Mouse (Mus musculus): ENCODE data around the gene Itih5.

Itih5 gene

GRCm38 (mm10) chr2:10262722-10263121 is 109.4 kb downstream of the Itih5 start:
- no peak for DNase-seq (ENCODE audit: low read depth)

GRCm38 (mm10) chr2:10263909-10264489 is 110.6 kb downstream of the Itih5 start:
- DNase-seq (ENCODE audit: low read depth), result no peak

GRCm38 (mm10) chr2:10265881-10266280 is 112.5 kb downstream of the Itih5 start:
- no peak for DNase-seq (ENCODE audit: low read depth)

- no peak for DNase-seq (ENCODE audit: low read depth)
Observed at GRCm38 (mm10) chr2:10272604-10273115, 119.3 kb downstream of the Itih5 start.

- DNase-seq (ENCODE audit: low read depth), result peak; percentile 70
Observed at GRCm38 (mm10) chr2:10273541-10274050, 120.2 kb downstream of the Itih5 start.

- DNase-seq (ENCODE audit: low read depth), result peak; percentile 76
Observed at GRCm38 (mm10) chr2:10276194-10276593, 122.8 kb downstream of the Itih5 start.

- no peak for DNase-seq (ENCODE audit: low read depth)
Observed at GRCm38 (mm10) chr2:10283686-10284085, 130.3 kb downstream of the Itih5 start.

- no peak for DNase-seq (ENCODE audit: low read depth)
Observed at GRCm38 (mm10) chr2:10284636-10285270, 131.4 kb downstream of the Itih5 start.

GRCm38 (mm10) chr2:10285975-10286374 is 132.6 kb downstream of the Itih5 start:
- no peak for DNase-seq (ENCODE audit: low read depth)

- peak; percentile 65 for DNase-seq (ENCODE audit: low read depth)
Observed at GRCm38 (mm10) chr2:10288142-10288831, 134.9 kb downstream of the Itih5 start.

GRCm38 (mm10) chr2:10288881-10289280 is 135.5 kb downstream of the Itih5 start:
- DNase-seq (ENCODE audit: low read depth), result no peak

- no peak for DNase-seq (ENCODE audit: low read depth)
Observed at GRCm38 (mm10) chr2:10290115-10290514, 136.7 kb downstream of the Itih5 start.

GRCm38 (mm10) chr2:10293556-10294206 is 140.3 kb downstream of the Itih5 start:
- DNase-seq (ENCODE audit: low read depth), result no peak

- no peak for DNase-seq (ENCODE audit: low read depth)
Observed at GRCm38 (mm10) chr2:10295908-10296307, 142.5 kb downstream of the Itih5 start.

GRCm38 (mm10) chr2:10300244-10300643 is 146.9 kb downstream of the Itih5 start:
- DNase-seq (ENCODE audit: low read depth), result no peak

GRCm38 (mm10) chr2:10300771-10301170 is 147.4 kb downstream of the Itih5 start:
- DNase-seq (ENCODE audit: low read depth), result no peak

GRCm38 (mm10) chr2:10301391-10301790 is 148.0 kb downstream of the Itih5 start:
- no peak for DNase-seq (ENCODE audit: low read depth)

- DNase-seq (ENCODE audit: low read depth), result no peak
Observed at GRCm38 (mm10) chr2:10301997-10302396, 148.6 kb downstream of the Itih5 start.

GRCm38 (mm10) chr2:10304911-10305310 is 151.5 kb downstream of the Itih5 start:
- DNase-seq (ENCODE audit: low read depth), result no peak

Data from fibroblast of lung, adult 2 months (primary cell).